Mouse (Mus musculus) embryonic facial prominence, embryonic 14.5 days (tissue): ENCODE results near the gene Sugct. TPM values are rescaled to one million over a fixed set of nuclear protein-coding genes. Genes with fewer than 3 reads are reported as not detected.

Experiments used
- ATAC-seq: fragments of 200-750 bp; cut with Nextera tagmentation; 2 replicates; pipeline ENCODE4 v1.8.0; 2017; ENCODE audit warnings: low read depth, moderate number of reproducible peaks, moderate TSS enrichment
- DNase-seq: peaks from one replicate; pipeline ENCODE4 v3.0.0-alpha.2; 2015; ENCODE audit warnings: low spot score
- H3K27ac ChIP-seq: fragments of 300-500 bp; sonication (generic); replicated peaks from 2 replicates; pipeline ENCODE4 v1.5.1; 2014; ENCODE audit warnings: low read depth, mild to moderate bottlenecking, low read length, moderate library complexity
- H3K27me3 ChIP-seq: fragments of 300-500 bp; sonication (generic); replicated peaks from 2 replicates; pipeline ENCODE4 v1.6.1; 2014; ENCODE audit warnings: low read length; ENCODE audit not compliant: control insufficient read depth, insufficient read depth
- H3K36me3 ChIP-seq: fragments of 300-500 bp; sonication (generic); 2 replicates; pipeline ENCODE4 v1.6.1; 2014; ENCODE audit warnings: low read length, mixed read lengths; ENCODE audit not compliant: control insufficient read depth, insufficient read depth
- H3K4me1 ChIP-seq: fragments of 300-500 bp; sonication (generic); 2 replicates; pipeline ENCODE4 v1.6.1; 2014; ENCODE audit warnings: antibody characterized with exemption, low read length; ENCODE audit not compliant: control insufficient read depth, insufficient read depth
- H3K4me2 ChIP-seq: fragments of 300-500 bp; sonication (generic); 2 replicates; pipeline ENCODE4 v1.6.1; 2014; ENCODE audit warnings: low read depth, mild to moderate bottlenecking, low read length, moderate library complexity, mixed read lengths
- H3K4me3 ChIP-seq: fragments of 300-500 bp; sonication (generic); 2 replicates; pipeline ENCODE4 v1.5.1; 2014; ENCODE audit warnings: low read depth, mild to moderate bottlenecking, low read length
- H3K9ac ChIP-seq: fragments of 300-500 bp; sonication (generic); 2 replicates; pipeline ENCODE4 v1.6.1; 2014; ENCODE audit warnings: low read depth, mild to moderate bottlenecking, low read length, moderate library complexity, mixed read lengths
- H3K9me3 ChIP-seq: fragments of 300-500 bp; sonication (generic); 2 replicates; pipeline ENCODE4 v1.6.1; 2016; ENCODE audit warnings: low read length; ENCODE audit not compliant: control insufficient read depth
- WGBS: fragments of 180-500 bp; shearing (Covaris S2); extraction: QIAGEN DNeasy Blood & Tissue Kit; methylation state at CpG from one replicate; pipeline ENCODE4 v1.1.7; 2014; 5-methylcytosine and 5-hydroxymethylcytosine counted together
- polyA plus RNA-seq: library from polyadenylated mRNA; unstranded; fragments of >200 nt; fragmentation: Nextera tagmentation; extraction: Ambion mirVana; gene quantifications from 2 replicates; pipeline ENCODE4 v1.2.1, GENCODE M21; 2014

The Sugct gene
- polyA plus RNA-seq, 1 experiment from 2014 or later = 3.4 TPM

DNA sequence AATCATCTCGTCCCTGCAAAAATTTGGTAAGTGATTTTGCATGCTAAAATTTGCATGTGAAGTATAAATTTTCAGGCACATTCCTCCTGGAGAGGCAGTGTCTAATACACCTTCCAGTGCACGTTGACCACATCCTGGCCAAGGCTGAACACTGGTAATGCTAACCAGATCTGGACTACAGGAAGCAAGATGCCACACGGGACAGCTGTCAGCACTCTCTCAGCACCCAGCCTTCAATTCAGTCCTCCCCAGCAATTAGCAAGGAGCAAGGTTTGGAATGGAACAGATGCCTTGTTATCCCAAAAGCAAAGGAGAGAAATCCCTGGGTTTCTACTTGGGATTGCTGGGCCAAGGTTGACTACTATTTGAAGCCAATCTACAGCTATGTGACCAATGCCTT, 529.4 kb downstream of the Sugct start:
- Histone ChIP-seq H3K27ac (no peak overlapping the region), H3K4me2 (no peak overlapping the region), H3K27me3 (no peaks in the 10 kb centered on the region), H3K9ac (no peak overlapping the region), H3K9me3 (no peaks in the 10 kb centered on the region), H3K4me1 (no peaks in the 10 kb centered on the region), H3K4me3 (no peak overlapping the region), H3K36me3 (no peaks in the 10 kb centered on the region)
- peak; percentile 12 for DNase-seq
- 45% methylated on average over 3 of the region's 3 CpGs for WGBS
- no peak for ATAC-seq

DNA sequence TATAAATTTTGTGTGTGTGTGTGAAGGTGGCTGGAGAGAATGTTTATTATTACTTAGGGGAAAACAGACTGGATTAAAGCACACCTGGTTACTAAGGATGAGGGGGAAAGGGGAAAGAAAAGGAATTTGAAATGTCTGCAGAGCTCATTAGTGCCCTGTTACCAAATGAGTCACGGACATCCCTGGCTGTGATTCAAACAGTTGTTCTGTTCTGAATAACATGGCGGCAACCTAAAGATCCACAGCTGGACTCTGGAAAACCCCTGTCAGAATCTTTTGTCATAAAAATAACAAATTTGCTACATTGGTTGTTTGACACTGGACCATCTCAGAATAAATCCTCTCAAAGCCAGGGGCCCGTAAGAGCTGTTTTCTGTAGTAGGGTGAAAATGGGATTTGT, 530.6 kb downstream of the Sugct start:
- Histone ChIP-seq H3K27ac (no peak overlapping the region), H3K36me3 (no peaks in the 10 kb centered on the region), H3K9ac (no peak overlapping the region), H3K4me2 (no peak overlapping the region), H3K9me3 (no peaks in the 10 kb centered on the region), H3K4me3 (no peak overlapping the region), H3K4me1 (no peaks in the 10 kb centered on the region), H3K27me3 (no peaks in the 10 kb centered on the region)
- DNase-seq = peak; percentile 31
- ATAC-seq = no peak
- WGBS = 52% methylated on average over 3 of the region's 3 CpGs

DNA sequence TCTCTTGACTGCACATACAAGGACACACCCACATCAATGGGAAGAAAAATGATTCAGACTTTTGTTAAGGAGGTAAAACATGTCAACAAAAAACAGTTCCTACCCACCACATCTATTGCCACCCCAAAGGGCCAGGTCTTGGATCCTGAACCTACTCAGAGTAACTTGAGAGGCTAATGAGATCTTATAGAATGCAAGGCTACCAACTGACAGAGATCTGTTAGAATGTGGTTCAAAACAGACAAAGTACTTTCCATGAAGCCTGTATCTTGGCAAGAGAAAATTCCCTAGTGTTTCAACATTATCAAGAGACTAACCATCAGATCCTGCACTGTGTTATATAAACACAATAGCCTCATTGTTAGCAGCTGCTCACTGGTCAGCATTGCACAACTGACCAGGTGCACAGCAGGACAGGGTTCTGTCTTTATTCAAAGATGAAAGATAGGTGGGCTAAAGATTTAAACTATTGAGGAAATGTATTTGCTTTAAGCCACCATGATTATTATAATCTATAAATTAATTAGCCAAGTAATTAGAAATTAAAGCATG, 548.8 kb downstream of the Sugct start:
- Histone ChIP-seq H3K4me3 (no peak overlapping the region), H3K4me2 (no peak overlapping the region), H3K9me3 (no peaks in the 10 kb centered on the region), H3K9ac (no peak overlapping the region), H3K4me1 (peaks cover 4% of the 10 kb centered on the region), H3K27me3 (no peaks in the 10 kb centered on the region), H3K36me3 (no peaks in the 10 kb centered on the region), H3K27ac (no peak overlapping the region)
- ATAC-seq (no peak), DNase-seq (peak; percentile 17)

DNA sequence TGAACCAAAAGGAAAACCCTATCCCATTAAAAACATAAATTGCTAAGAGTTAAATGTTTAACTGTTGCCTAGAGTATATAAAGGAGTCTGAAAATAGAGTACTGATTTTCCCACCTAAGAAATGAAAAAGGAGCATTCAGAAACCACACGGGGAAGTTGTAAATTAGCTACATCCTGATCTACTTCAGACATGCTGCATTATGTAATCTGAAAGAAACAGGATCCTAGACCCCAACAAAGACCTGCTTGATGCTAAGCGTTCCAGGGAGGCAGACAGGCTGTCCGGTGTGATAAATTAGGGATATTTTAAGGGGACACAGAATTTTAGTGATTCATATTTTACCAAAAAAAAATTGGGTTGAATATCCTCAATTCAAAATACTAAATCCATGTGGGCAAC, 579.3 kb downstream of the Sugct start:
- peak; percentile 4 for DNase-seq
- Histone ChIP-seq H3K27me3 (no peaks in the 10 kb centered on the region), H3K4me3 (no peak overlapping the region), H3K36me3 (no peaks in the 10 kb centered on the region), H3K9ac (no peak overlapping the region), H3K4me1 (no peaks in the 10 kb centered on the region), H3K4me2 (no peak overlapping the region), H3K27ac (0 out of 2 replicates have a peak overlapping the region, but pooled peaks have one; percentile 13), H3K9me3 (no peaks in the 10 kb centered on the region)
- ATAC-seq = no peak
- 20% methylated on average over 3 of the region's 3 CpGs for WGBS

DNA sequence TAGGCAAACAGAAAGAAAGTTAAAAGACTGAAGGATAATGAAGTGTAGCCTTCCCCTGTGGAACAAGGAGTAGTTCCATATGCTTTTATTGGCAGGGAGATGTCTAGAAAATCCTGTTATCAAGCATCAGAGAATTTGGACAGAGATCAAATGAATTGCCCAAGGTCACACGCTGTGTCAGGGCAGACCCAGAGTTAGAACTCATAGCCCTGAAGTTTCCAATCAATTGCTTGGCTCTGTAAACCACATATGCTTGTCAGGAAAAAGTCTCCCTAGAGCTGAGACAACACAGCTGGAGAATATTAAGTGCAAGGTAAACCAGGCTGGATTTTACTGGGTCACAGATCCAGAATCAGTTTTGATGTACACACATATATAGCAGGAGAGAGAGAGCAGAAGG, 593.0 kb downstream of the Sugct start:
- H3K36me3 ChIP-seq = no peaks in the 10 kb centered on the region
- DNase-seq (peak; percentile 58), ATAC-seq (peak; percentile 60; the same call in 1 of the 2 replicates)
- H3K4me3 ChIP-seq = no peak overlapping the region
- WGBS = 63% methylated on average over 1 of the region's 1 CpGs
- no peaks in the 10 kb centered on the region for H3K9me3 ChIP-seq
- H3K4me2 ChIP-seq = no peak overlapping the region
- H3K27ac ChIP-seq = no peak overlapping the region
- no peaks in the 10 kb centered on the region for H3K4me1 ChIP-seq
- H3K9ac ChIP-seq = no peak overlapping the region
- H3K27me3 ChIP-seq = no peaks in the 10 kb centered on the region

DNA sequence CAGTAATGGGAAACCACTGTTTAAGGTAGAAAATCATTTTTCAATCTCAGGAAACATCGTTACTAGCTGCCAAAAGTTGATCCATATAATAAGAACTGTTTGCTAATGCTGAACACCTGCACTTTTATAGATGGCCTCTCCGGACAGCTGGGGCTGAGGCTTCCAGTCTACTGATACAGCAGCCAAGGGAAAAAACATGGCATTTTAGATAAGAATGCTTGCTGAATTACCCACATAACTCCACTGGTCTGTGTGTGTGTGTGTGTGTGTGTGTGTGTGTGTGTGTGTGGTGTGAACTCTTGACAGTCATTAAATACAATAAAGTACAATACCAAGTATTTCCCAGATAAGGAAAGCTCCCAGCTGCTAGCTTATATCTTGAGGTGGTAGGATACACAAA, 608.8 kb downstream of the Sugct start:
- Histone ChIP-seq H3K9ac (no peak overlapping the region), H3K27ac (no peak overlapping the region; the same call in 1 of the 2 replicates), H3K4me1 (peaks cover 24% of the 10 kb centered on the region), H3K4me3 (no peak overlapping the region), H3K9me3 (no peaks in the 10 kb centered on the region), H3K27me3 (no peaks in the 10 kb centered on the region), H3K36me3 (no peaks in the 10 kb centered on the region), H3K4me2 (no peak overlapping the region)
- DNase-seq (peak; percentile 84), ATAC-seq (peak; percentile 69)
- 13% methylated on average over 2 of the region's 2 CpGs for WGBS

DNA sequence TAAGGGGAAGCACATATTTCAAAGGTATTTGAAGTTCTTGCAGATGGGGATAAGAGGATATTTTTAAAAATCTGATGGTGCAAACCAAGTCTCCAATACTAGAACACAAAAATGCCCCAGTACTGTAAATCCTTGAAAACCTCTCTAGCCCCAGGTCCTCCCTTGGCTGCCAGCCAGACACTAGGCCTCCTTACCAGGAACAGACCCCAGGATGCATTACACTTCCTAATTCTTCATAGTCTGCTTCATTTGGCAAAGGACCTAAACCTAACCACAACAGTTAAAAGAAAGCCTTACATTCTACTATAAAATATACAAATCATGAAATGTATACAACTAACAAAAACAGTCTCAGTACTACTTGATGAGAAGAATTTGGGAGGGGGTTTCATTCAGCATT, 609.2 kb downstream of the Sugct start:
- H3K4me1 ChIP-seq = peaks cover 24% of the 10 kb centered on the region
- peak; percentile 91 for DNase-seq
- peak; percentile 79 for ATAC-seq
- H3K27me3 ChIP-seq = no peaks in the 10 kb centered on the region
- H3K9me3 ChIP-seq = no peaks in the 10 kb centered on the region
- H3K27ac ChIP-seq = 0 out of 2 replicates have a peak overlapping the region, but pooled peaks have one; percentile 50
- H3K4me2 ChIP-seq = no peak overlapping the region
- no peak overlapping the region for H3K9ac ChIP-seq
- H3K4me3 ChIP-seq = no peak overlapping the region
- no peaks in the 10 kb centered on the region for H3K36me3 ChIP-seq

DNA sequence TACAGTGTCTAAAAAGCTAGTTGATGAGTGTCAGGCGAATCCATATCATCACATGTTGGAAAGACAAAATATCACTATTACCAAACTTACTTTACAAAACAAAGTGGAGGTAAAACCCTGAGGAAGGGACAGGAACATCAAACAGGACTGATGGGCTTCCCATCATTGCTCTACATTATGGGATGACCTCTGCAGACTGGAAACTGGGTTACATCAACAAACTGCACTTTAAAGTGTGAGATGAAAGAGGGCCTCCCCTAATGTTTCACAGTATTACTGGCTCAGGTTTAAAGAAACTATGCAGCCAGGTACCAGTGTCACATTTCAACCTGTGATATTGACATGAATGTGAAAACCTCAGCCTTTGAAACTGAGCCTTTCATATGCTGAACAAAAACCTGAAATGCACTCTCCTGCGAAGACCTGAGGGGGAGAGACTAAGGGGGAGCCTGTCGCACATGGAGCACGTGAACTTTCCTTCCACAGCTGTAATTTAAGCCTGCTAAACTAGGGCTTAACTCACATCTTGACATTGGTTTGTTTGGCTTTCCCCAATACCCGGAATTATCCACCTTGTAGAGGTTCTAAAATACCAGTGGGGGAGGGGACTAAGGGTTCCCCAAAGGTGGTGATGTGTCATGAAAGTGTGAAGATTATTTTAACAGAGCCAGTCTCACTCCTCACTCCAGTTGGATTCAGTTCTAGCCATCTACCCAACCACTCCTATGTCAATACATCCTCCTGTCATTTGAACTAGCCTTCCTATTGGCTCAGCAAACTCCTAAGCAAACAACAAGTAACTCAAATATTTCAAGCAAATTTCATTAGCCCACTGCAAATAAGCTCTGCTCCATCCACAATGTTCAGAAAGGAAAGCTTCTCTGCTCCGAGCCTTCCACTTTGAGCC, 610.2 kb downstream of the Sugct start:
- Histone ChIP-seq H3K9me3 (no peaks in the 10 kb centered on the region), H3K27ac (peak overlapping the region; percentile 50; the same call in 1 of the 2 replicates), H3K4me1 (peaks cover 24% of the 10 kb centered on the region), H3K36me3 (no peaks in the 10 kb centered on the region), H3K4me2 (no peak overlapping the region), H3K27me3 (no peaks in the 10 kb centered on the region), H3K9ac (no peak overlapping the region), H3K4me3 (no peak overlapping the region)
- 38% methylated on average over 6 of the region's 6 CpGs for WGBS
- DNase-seq = peak; percentile 72
- peak; percentile 88 for ATAC-seq
